Mouse (Mus musculus) lung, embryonic 14.5 days (tissue): ENCODE data around the gene Zfp14. TPM values are rescaled to one million over a fixed set of nuclear protein-coding genes. Genes with fewer than 3 reads are reported as not detected.

Source experiments
- ATAC-seq: fragments of 200-750 bp; cut with Nextera tagmentation; 2 replicates; pipeline ENCODE4 v1.8.0; 2017; ENCODE audit warnings: mild to moderate bottlenecking, moderate TSS enrichment, moderate library complexity; ENCODE audit not compliant: insufficient read depth
- DNase-seq: peaks from one replicate; pipeline ENCODE4 v3.0.0-alpha.2; 2015
- H3K27ac ChIP-seq: fragments of 300-500 bp; sonication (generic); 2 replicates; pipeline ENCODE4 v1.5.1; 2014; ENCODE audit warnings: low read depth, mild to moderate bottlenecking, moderate library complexity
- H3K27me3 ChIP-seq: fragments of 300-500 bp; sonication (generic); 2 replicates; pipeline ENCODE4 v1.6.1; 2014; ENCODE audit warnings: low read length, control low read depth; ENCODE audit not compliant: insufficient read depth
- H3K36me3 ChIP-seq: fragments of 300-500 bp; sonication (generic); 2 replicates; pipeline ENCODE4 v1.6.1; 2014; ENCODE audit warnings: control low read depth; ENCODE audit not compliant: insufficient read depth
- H3K4me1 ChIP-seq: fragments of 300-500 bp; sonication (generic); 2 replicates; pipeline ENCODE4 v1.6.1; 2014; ENCODE audit warnings: antibody characterized with exemption, control low read depth; ENCODE audit not compliant: insufficient read depth
- H3K4me2 ChIP-seq: fragments of 300-500 bp; sonication (generic); 2 replicates; pipeline ENCODE4 v1.6.1; 2014; ENCODE audit warnings: mild to moderate bottlenecking
- H3K4me3 ChIP-seq: fragments of 300-500 bp; sonication (generic); 2 replicates; pipeline ENCODE4 v1.5.1; 2014; ENCODE audit warnings: low read depth, low read length
- H3K9ac ChIP-seq: fragments of 300-500 bp; sonication (generic); 2 replicates; pipeline ENCODE4 v1.6.1; 2014
- H3K9me3 ChIP-seq: fragments of 300-500 bp; sonication (generic); 2 replicates; pipeline ENCODE4 v1.6.1; 2016; ENCODE audit warnings: low read depth, low read length, control low read depth
- CTCF ChIP-seq: IDR thresholded peaks from 2 replicates; pipeline ENCODE4 v1.5.1; 2016; ENCODE audit warnings: antibody characterized with exemption, low read depth
- WGBS: fragments of 180-500 bp; shearing (Covaris S2); extraction: QIAGEN DNeasy Blood & Tissue Kit; methylation state at CpG from one replicate; pipeline ENCODE4 v1.1.7; 2014; 5-methylcytosine and 5-hydroxymethylcytosine counted together
- polyA plus RNA-seq: library from polyadenylated mRNA; unstranded; fragments of >200 nt; fragmentation: Nextera tagmentation; extraction: Ambion mirVana; gene quantifications from 2 replicates; pipeline ENCODE4 v1.2.1, GENCODE M21; 2014

Zfp14 gene
- polyA plus RNA-seq, 1 experiment from 2014 or later: 4.2 TPM

GRCm38 (mm10) chr7:30090970-30091585 is 39.9 kb upstream of the Zfp14 start:
- no peak overlapping the region for H3K27ac ChIP-seq
- H3K4me2 ChIP-seq: peak overlapping the region; percentile 62
- no peaks in the 10 kb centered on the region for H3K27me3 ChIP-seq
- TF ChIP-seq CTCF: peak; percentile 61
- peak overlapping the region; percentile 62 for H3K4me3 ChIP-seq
- no peaks in the 10 kb centered on the region for H3K9me3 ChIP-seq
- ATAC-seq: no peak
- 6% methylated on average over 9 of the region's 9 CpGs for WGBS
- peaks cover 8% of the 10 kb centered on the region; the same call in 1 of the 2 replicates for H3K36me3 ChIP-seq
- H3K4me1 ChIP-seq: 0 out of 2 replicates have a peak, but pooled peaks cover 4% of the 10 kb centered on the region
- no peak overlapping the region for H3K9ac ChIP-seq
- peak; percentile 81 for DNase-seq

- peak; percentile 90 for ATAC-seq
- Histone ChIP-seq H3K4me3 (peak within 1 kb of the TSS; percentile 62), H3K36me3 (peaks cover 16% of the 10 kb centered on the region), H3K9ac (peak within 1 kb of the TSS; percentile 69), H3K27ac (peak within 1 kb of the TSS; percentile 78), H3K4me1 (0 out of 2 replicates have a peak, but pooled peaks cover 4% of the 10 kb centered on the region), H3K27me3 (no peaks in the 10 kb centered on the region), H3K9me3 (no peaks in the 10 kb centered on the region), H3K4me2 (peak within 1 kb of the TSS; percentile 76)
- DNase-seq: peak; percentile 100
- TF ChIP-seq CTCF: no peak
- under 1% methylated on average over 40 of the region's 40 CpGs for WGBS
Observed at GRCm38 (mm10) chr7:30090092-30090969, 39.2 kb upstream of the Zfp14 start, which contains the start of the genes Gm26920 and Zfp566. Gm26920 (minus strand) TSS chr7:30090410. Zfp566 (minus strand) TSS chr7:30090527.

GRCm38 (mm10) chr7:30089405-30089804 is 38.2 kb upstream of the Zfp14 start:
- TF ChIP-seq CTCF: no peak
- 6% methylated on average over 6 of the region's 6 CpGs for WGBS
- DNase-seq: no peak

GRCm38 (mm10) chr7:30086524-30086923 is 35.3 kb upstream of the Zfp14 start:
- H3K27ac ChIP-seq: no peak overlapping the region
- TF ChIP-seq CTCF: no peak
- 0 out of 2 replicates have a peak, but pooled peaks cover 4% of the 10 kb centered on the region for H3K4me1 ChIP-seq
- DNase-seq (no peak), ATAC-seq (no peak)
- H3K9me3 ChIP-seq: no peaks in the 10 kb centered on the region
- H3K4me3 ChIP-seq: no peak overlapping the region
- WGBS: 88% methylated on average over 9 of the region's 9 CpGs
- H3K9ac ChIP-seq: no peak overlapping the region
- no peaks in the 10 kb centered on the region for H3K27me3 ChIP-seq
- no peak overlapping the region for H3K4me2 ChIP-seq
- peaks cover 29% of the 10 kb centered on the region for H3K36me3 ChIP-seq

More at GRCm38 (mm10) chr7:30089405-30089804, 38.2 kb upstream of the Zfp14 start:
- no peaks in the 10 kb centered on the region for H3K9me3 ChIP-seq
- 0 out of 2 replicates have a peak, but pooled peaks cover 4% of the 10 kb centered on the region for H3K4me1 ChIP-seq
- H3K27me3 ChIP-seq: no peaks in the 10 kb centered on the region
- H3K36me3 ChIP-seq: peaks cover 25% of the 10 kb centered on the region
- no peak overlapping the region for H3K27ac ChIP-seq
- peak overlapping the region; percentile 62 for H3K4me3 ChIP-seq
- ATAC-seq: no peak
- peak overlapping the region; percentile 76 for H3K4me2 ChIP-seq
- H3K9ac ChIP-seq: peak overlapping the region; percentile 69

GRCm38 (mm10) chr7:30072146-30073028 is 21.2 kb upstream of the Zfp14 start, which contains the start of gene Zfp82:
Zfp82 (minus strand) TSS chr7:30072900.
- peak; percentile 92 for ATAC-seq

GRCm38 (mm10) chr7:30064622-30065021 is 13.4 kb upstream of the Zfp14 start:
- H3K4me1 ChIP-seq: no peaks in the 10 kb centered on the region
- H3K4me2 ChIP-seq: no peak overlapping the region
- no peaks in the 10 kb centered on the region for H3K9me3 ChIP-seq
- TF ChIP-seq CTCF: peak; percentile 36
- DNase-seq (no peak), ATAC-seq (no peak)
- H3K4me3 ChIP-seq: no peak overlapping the region
- H3K9ac ChIP-seq: no peak overlapping the region
- H3K27ac ChIP-seq: no peak overlapping the region
- peaks cover 51% of the 10 kb centered on the region for H3K36me3 ChIP-seq
- no peaks in the 10 kb centered on the region for H3K27me3 ChIP-seq
- WGBS: 72% methylated on average over 5 of the region's 5 CpGs

More at GRCm38 (mm10) chr7:30072146-30073028, 21.2 kb upstream of the Zfp14 start, which contains the start of gene Zfp82:
- Histone ChIP-seq H3K4me2 (peak within 1 kb of the TSS; percentile 98), H3K4me1 (no peaks in the 10 kb centered on the region), H3K27me3 (no peaks in the 10 kb centered on the region), H3K9me3 (no peaks in the 10 kb centered on the region), H3K4me3 (peak within 1 kb of the TSS; percentile 76), H3K9ac (peak within 1 kb of the TSS; percentile 73), H3K36me3 (peaks cover 25% of the 10 kb centered on the region), H3K27ac (peak within 1 kb of the TSS; percentile 46; the same call in 1 of the 2 replicates)
- no peak for TF ChIP-seq CTCF
- under 1% methylated on average over 50 of the region's 50 CpGs for WGBS
- peak; percentile 94 for DNase-seq
